7 mouse cellular contexts compared by ENCODE assay signal in the genomic region with DNA sequence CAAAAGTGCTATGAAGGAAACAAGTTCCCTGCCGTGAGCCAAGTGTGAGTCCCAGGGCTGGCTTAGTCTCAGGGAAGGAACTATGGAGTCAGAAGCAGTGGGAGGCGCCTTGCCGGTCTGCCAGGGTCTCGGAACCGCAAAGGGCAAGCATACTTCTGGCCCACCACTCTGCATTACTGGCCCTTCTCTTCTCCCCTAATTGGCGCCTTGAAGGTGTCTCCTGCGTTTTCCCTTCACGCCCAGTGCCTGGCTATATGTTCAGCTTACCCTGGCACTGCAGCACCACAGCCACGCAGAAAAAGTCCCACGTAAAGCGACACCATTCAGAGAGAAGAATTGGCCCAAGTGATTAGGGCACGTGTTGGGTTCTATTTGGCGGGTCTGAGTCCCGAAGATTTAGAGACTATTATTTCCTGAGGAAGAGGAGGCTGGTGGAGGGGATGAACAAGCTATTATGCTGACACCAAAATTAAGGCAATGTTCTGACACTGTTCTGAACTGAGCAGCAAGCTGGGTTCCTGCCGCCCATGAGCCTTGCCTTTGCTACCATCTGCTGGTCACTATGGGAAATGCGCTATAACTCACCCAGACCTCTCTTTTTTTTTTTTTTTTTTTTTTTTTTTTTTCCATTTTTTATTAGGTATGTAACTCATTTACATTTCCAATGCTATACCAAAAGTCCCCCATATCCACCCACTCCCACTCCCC.
DNase-seq lines count a peak whose midpoint lies in the region; ATAC-seq lines count a peak whose summit lies in the region.

No protein-coding gene starts in this region.

- peak; percentile 52 for DNase-seq in MN1 (ENCODE audit: low spot score)
- peak; percentile 20 for DNase-seq in c-Kit-positive CD71-negative TER-119-negative erythroid progenitor cells, embryonic 14.5 days (ENCODE audit: low read depth)
- DNase-seq in layer of hippocampus, adult 8-10 months (ENCODE audit: low spot score in 2 of 2), result peak; percentile 22 to 65
- DNase-seq in lung, postnatal 14 days, result peak; percentile 71
- DNase-seq in retina, postnatal 1 day, result peak; percentile 69

- no peak overlapping the region for H3K4me2 ChIP-seq in forebrain, embryonic 12.5 days

- H3K27me3 ChIP-seq in forebrain, embryonic 12.5 days, result no peaks in the 10 kb centered on the region

- H3K4me3 ChIP-seq in forebrain, embryonic 12.5 days (replicated peaks), result no peak overlapping the region

- no peak overlapping the region for H3K9ac ChIP-seq in forebrain, embryonic 12.5 days

- no peak overlapping the region for H3K27ac ChIP-seq in forebrain, embryonic 12.5 days

- H3K4me1 ChIP-seq in forebrain, embryonic 12.5 days, result no peaks in the 10 kb centered on the region

- no peaks in the 10 kb centered on the region for H3K36me3 ChIP-seq in forebrain, embryonic 12.5 days (replicated peaks)

- H3K9me3 ChIP-seq in forebrain, embryonic 12.5 days, result peaks cover 8% of the 10 kb centered on the region; the same call in 1 of the 2 replicates

- WGBS in forebrain, embryonic 12.5 days, result 49% methylated on average over 16 of the region's 16 CpGs

- peak; percentile 58; the same call in 1 of the 2 replicates for ATAC-seq in forebrain, embryonic 12.5 days (ENCODE audit: low FRiP score)
- peak; percentile 73 to 87 for ATAC-seq in hematopoietic stem cell, adult 5-6 weeks (replicated peaks in 1 of 2; ENCODE audit: insufficient read depth in 1 of 2, low FRiP score in 2 of 2, low TSS enrichment in 1 of 2, low read depth in 1 of 2, poor library complexity in 2 of 2, severe bottlenecking in 2 of 2)

Comparison
In these comparisons a context has a peak if more than half of its experiments do, and no peak if none do; other contexts are left out.
1. DNase-seq: peak in every context shown above with its lines; median percentile 71 in lung, postnatal 14 days; 69 in retina, postnatal 1 day; 52 in MN1; 44 in layer of hippocampus, adult 8-10 months; 20 in c-Kit-positive CD71-negative TER-119-negative erythroid progenitor cells, embryonic 14.5 days.